Mouse (Mus musculus) ES-E14 (cell line): ENCODE results near the gene Capza1. TPM values are rescaled to one million over a fixed set of nuclear protein-coding genes. Genes with fewer than 3 reads are reported as not detected.
"Not testable (repeated sequence)": the region's sequence is repeated elsewhere in the genome, so short reads cannot be mapped to it uniquely, and the experiment has no call there.

Experiments
- DNase-seq: peaks from one replicate; pipeline ENCODE4 v3.0.0-alpha.2; 2013; ENCODE audit warnings: low read depth, low spot score
- H3K27ac ChIP-seq: 2 replicates; pipeline ENCODE4 v1.5.1; 2012; ENCODE audit warnings: low read depth, mild to moderate bottlenecking, low read length, moderate library complexity, mixed read lengths; ENCODE audit not compliant: poor library complexity, insufficient read depth, severe bottlenecking
- H3K36me3 ChIP-seq: 2 replicates; pipeline ENCODE4 v1.6.1; 2012; ENCODE audit warnings: mild to moderate bottlenecking, low read length, moderate library complexity, mixed read lengths; ENCODE audit not compliant: control insufficient read depth, poor library complexity, insufficient read depth, severe bottlenecking
- H3K4me1 ChIP-seq, 2 experiments: fragments of 150-350 bp in 1 of 2; sonication (generic) in 1 of 2; 2 replicates each; pipeline ENCODE4 v1.6.1; 2012; ENCODE audit warnings: low read length in 2 of 2, mild to moderate bottlenecking in 1 of 2, mixed read lengths in 1 of 2; ENCODE audit not compliant: control insufficient read depth in 2 of 2, insufficient read depth in 2 of 2, poor library complexity in 1 of 2
- H3K4me3 ChIP-seq, 2 experiments: fragments of 150-350 bp in 1 of 2; sonication (generic) in 1 of 2; 2 replicates each; pipeline ENCODE4 v1.5.1; 2012; ENCODE audit warnings: low read length in 2 of 2, low read depth in 1 of 2, mild to moderate bottlenecking in 1 of 2, mixed read lengths in 1 of 2; ENCODE audit not compliant: insufficient read depth in 1 of 2, poor library complexity in 1 of 2, severe bottlenecking in 1 of 2
- H3K9ac ChIP-seq: 2 replicates; pipeline ENCODE4 v1.6.1; 2012; ENCODE audit warnings: low read depth, mild to moderate bottlenecking, low read length, mixed read lengths; ENCODE audit not compliant: poor library complexity, insufficient read depth, severe bottlenecking
- H3K9me3 ChIP-seq: fragments of 150-350 bp; sonication (generic); 2 replicates; pipeline ENCODE4 v1.6.1; 2012; ENCODE audit warnings: low read depth, mild to moderate bottlenecking, low read length; ENCODE audit not compliant: control insufficient read depth, insufficient read depth
- CHD2 ChIP-seq: IDR thresholded peaks from 2 replicates; pipeline ENCODE4 v1.6.1; 2014; ENCODE audit warnings: mild to moderate bottlenecking, low read depth, low read length, inconsistent platforms
- HCFC1 ChIP-seq: IDR thresholded peaks from 2 replicates; pipeline ENCODE4 v1.6.1; 2012; ENCODE audit warnings: low read length, inconsistent platforms, borderline replicate concordance; ENCODE audit not compliant: insufficient read depth
- MAFK ChIP-seq: IDR thresholded peaks from 2 replicates; pipeline ENCODE4 v1.6.1; 2014; ENCODE audit warnings: mild to moderate bottlenecking, low read depth, low read length, inconsistent platforms; ENCODE audit not compliant: insufficient read depth
- ZC3H11A ChIP-seq: IDR thresholded peaks from 2 replicates; pipeline ENCODE4 v1.6.1; 2012; ENCODE audit warnings: low read depth, mild to moderate bottlenecking, inconsistent platforms, low read length, borderline replicate concordance
- ZNF384 ChIP-seq: IDR thresholded peaks from 2 replicates; pipeline ENCODE4 v1.6.1; 2012; ENCODE audit warnings: low read depth, low read length, inconsistent platforms
- in situ Hi-C, 2 experiments: fragments of 600-800 bp; cut with MboI; formaldehyde crosslinking; loops; one replicate each; pipeline ENCODE4 v1.15.1; 2025; ENCODE audit warnings: low sequenced_read_pairs in 2 of 2, inconsistent platforms in 1 of 2; ENCODE audit not compliant: unreplicated experiment in 2 of 2
- total RNA-seq: library from RNA; depleted of rRNA; stranded (reverse); fragments of 300-350 nt; gene quantifications from 2 replicates; pipeline ENCODE4 v1.2.3, GENCODE M21; 2012

Capza1 gene
- total RNA-seq, 1 experiment, result 59.1 TPM

DNA sequence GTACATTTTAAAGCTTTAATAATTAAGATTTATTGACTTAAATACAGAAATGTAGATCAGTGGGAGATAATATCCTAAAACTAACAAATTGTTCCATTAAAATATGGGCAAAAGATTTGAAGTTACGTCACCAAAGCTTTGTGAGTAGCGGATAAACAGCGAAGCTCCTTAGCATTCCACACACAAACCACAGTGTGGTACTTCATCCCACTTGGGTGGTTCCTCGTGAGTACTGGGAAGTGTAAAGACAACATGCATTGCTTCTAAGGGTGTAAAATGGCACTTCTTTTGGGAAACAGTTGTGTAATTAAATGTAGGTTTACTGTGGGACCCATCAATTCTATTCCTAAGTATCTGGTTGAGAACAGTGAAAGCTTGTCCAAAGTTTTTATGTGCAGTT is 36.8 kb upstream of the Capza1 start:
- Histone ChIP-seq H3K27ac (no peak overlapping the region), H3K4me3 (no peak overlapping the region), H3K9ac (no peak overlapping the region), H3K36me3 (peaks cover 5% of the 10 kb centered on the region; the same call in 1 of the 2 replicates), H3K4me1 (no peaks in the 10 kb centered on the region), H3K9me3 (no peaks in the 10 kb centered on the region)
- no peak for DNase-seq
- in situ Hi-C loops, result no loop called here
- TF ChIP-seq CHD2 (no peak), ZC3H11A (no peak), ZNF384 (no peak)

DNA sequence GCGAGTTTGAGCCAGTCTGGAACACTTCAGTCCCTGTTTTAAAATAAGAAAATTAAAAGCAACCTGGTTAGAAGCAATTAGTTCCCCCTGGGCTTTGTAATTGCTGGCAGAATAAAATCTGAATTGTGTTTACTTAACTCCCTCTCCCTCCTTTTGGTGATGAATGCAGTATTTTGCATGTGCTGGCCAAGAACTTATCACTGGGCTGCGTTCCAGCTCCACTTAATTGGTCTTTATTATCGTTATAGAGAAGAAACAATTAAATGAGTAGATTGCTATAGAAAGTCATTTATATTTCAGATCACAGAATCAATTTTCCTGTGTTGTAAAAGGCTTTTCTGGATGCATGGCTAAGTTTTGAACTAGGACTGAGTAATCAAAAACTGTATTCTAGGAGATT is 31.8 kb upstream of the Capza1 start:
- Histone ChIP-seq H3K36me3 (peaks cover 5% of the 10 kb centered on the region), H3K27ac (no peak overlapping the region), H3K4me3 (no peak overlapping the region), H3K9ac (no peak overlapping the region), H3K9me3 (no peaks in the 10 kb centered on the region), H3K4me1 (no peaks in the 10 kb centered on the region)
- DNase-seq, result no peak
- no peak for TF ChIP-seq CHD2
- in situ Hi-C loops, result no loop called here

DNA sequence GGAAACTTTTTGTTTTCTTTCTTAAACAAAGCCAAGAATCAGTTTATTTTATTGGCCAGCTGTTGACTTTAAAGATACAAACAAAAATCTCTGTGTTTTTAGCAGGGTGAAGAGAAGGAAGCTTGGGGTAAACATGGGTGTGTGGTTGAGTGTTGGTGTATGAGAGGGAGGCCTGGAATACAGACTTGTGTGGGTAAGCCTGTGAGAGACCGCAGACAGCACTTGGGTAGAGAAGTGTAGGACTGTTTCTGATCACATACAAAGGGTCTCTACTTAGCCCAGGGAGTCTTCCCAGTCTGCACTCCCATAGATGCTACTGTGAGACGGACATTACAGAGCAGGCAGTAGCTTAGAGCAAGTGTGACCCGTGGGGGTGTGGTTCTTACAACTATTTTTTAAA is 24.3 kb upstream of the Capza1 start:
- TF ChIP-seq HCFC1, result no peak
- no peak for TF ChIP-seq ZC3H11A
- TF ChIP-seq ZNF384, result no peak
- no peak for TF ChIP-seq MAFK
- no peak for TF ChIP-seq CHD2
- H3K9ac ChIP-seq, result no peak overlapping the region
- in situ Hi-C loops, result no loop called here
- no peaks in the 10 kb centered on the region; the same call in 1 of the 2 replicates for H3K36me3 ChIP-seq
- no peak for DNase-seq
- no peaks in the 10 kb centered on the region for H3K9me3 ChIP-seq
- H3K27ac ChIP-seq, result no peak overlapping the region
- no peak overlapping the region for H3K4me3 ChIP-seq
- H3K4me1 ChIP-seq, result no peaks in the 10 kb centered on the region

DNA sequence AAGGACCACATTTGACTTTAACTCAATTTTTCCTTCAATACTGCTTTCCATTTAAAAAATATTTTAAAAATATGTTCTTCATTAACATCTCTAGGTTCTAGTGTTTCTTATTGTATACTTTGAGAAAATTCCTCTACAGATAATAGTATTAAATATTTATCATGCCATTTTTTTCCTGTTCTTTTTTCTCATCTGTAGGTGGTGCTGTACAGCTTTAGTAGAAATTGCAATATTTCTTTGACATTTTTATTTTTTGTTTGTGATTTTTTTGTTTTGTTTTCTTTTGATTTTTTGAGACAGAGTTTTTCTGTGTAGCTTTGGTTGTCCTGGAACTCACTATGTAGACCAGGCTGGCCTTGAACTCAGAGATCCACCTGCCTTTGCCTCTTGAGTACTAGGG is 5.3 kb upstream of the Capza1 start:
- DNase-seq, result no peak
- no peaks in the 10 kb centered on the region for H3K9me3 ChIP-seq
- H3K9ac ChIP-seq, result no peak overlapping the region
- in situ Hi-C loops, result no loop called here
- peaks cover 6% of the 10 kb centered on the region for H3K36me3 ChIP-seq
- no peaks in the 10 kb centered on the region; a peak in 1 of 4 replicates for H3K4me1 ChIP-seq
- H3K27ac ChIP-seq, result no peak overlapping the region
- no peak for TF ChIP-seq HCFC1
- TF ChIP-seq CHD2, result no peak
- no peak for TF ChIP-seq ZC3H11A
- no peak for TF ChIP-seq ZNF384
- no peak for TF ChIP-seq MAFK
- H3K4me3 ChIP-seq, result no peak overlapping the region

DNA sequence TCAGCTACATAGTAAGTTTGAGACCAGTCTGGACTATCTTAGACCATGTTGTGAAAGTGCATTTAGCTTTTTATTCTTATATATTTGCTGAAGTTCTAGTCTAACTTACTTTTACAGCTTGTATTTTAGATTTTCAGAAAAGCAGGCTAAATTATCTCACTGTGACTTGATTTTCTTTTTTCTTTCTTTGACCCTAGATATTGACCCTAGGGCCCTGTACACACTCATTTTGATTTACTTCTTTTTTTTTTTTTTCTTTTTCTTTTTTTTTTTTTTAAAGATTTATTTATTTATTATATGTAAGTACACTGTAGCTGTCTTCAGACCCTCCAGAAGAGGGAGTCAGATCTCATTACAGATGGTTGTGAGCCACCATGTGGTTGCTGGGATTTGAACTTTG is 2.4 kb upstream of the Capza1 start:
- H3K27ac ChIP-seq, H3K4me1 ChIP-seq, DNase-seq, H3K9ac ChIP-seq, H3K36me3 ChIP-seq, H3K9me3 ChIP-seq, H3K4me3 ChIP-seq, in situ Hi-C loops: not testable (repeated sequence)
- 0 out of 2 replicates have a peak, but pooled peaks have one; percentile 38 for TF ChIP-seq ZNF384
